Mouse (Mus musculus) lung, postnatal 0 days (tissue): Measurements from ENCODE around the gene Dnajb2.
"Not testable (repeated sequence)": the region's sequence is repeated elsewhere in the genome, so short reads cannot be mapped to it uniquely, and the experiment has no call there.

ENCODE experiments used
- CTCF ChIP-seq: IDR thresholded peaks from 2 replicates; pipeline ENCODE4 v1.5.1; 2016; ENCODE audit warnings: antibody characterized with exemption, mild to moderate bottlenecking
- EP300 ChIP-seq: IDR thresholded peaks from 2 replicates; pipeline ENCODE4 v1.6.1; 2016; ENCODE audit warnings: antibody characterized with exemption, mild to moderate bottlenecking, control low read depth

- TF ChIP-seq CTCF, EP300: not testable (repeated sequence)
Measured at GRCm38 (mm10) chr1:75232489-75232888, 3.7 kb upstream of the Dnajb2 start.
